ENCODE assay signal across 14 mouse cellular contexts in genomic region chr4:31768026-31768626, GRCm38 (mm10).
DNase-seq lines count a peak whose midpoint lies in the region; ATAC-seq and TF ChIP-seq lines count a peak whose summit lies in the region.
"Had no signal": no experiment of that assay in that cellular context is flagged by ENCODE, and none has a peak within 500 bp of the region (broad histone marks: within the 10 kb centered on the region; RNA-seq: fewer than 3 reads in every experiment).

No protein-coding gene starts in this region.

- no peak for TF ChIP-seq EP300 in stomach, postnatal 0 days (optimal IDR thresholded peaks at IDR 0.05)

- H3K9me3 ChIP-seq in stomach, embryonic 14.5 days (ENCODE audit: control insufficient read depth, low read depth, low read length): no peaks in the 10 kb centered on the region
- H3K9me3 ChIP-seq in stomach, postnatal 0 days (ENCODE audit: control insufficient read depth, low read length): no peaks in the 10 kb centered on the region
- no peaks in the 10 kb centered on the region for H3K9me3 ChIP-seq in kidney, postnatal 0 days (replicated peaks; ENCODE audit: low read length)
- H3K9me3 ChIP-seq in stomach, embryonic 16.5 days (replicated peaks; ENCODE audit: control insufficient read depth, low read length): no peaks in the 10 kb centered on the region
- H3K9me3 ChIP-seq: heart, embryonic 12.5 days; midbrain, embryonic 15.5 days had no signal

- H3K27me3 ChIP-seq in stomach, embryonic 14.5 days (ENCODE audit: control insufficient read depth, insufficient read depth, low read length): no peaks in the 10 kb centered on the region
- no peaks in the 10 kb centered on the region for H3K27me3 ChIP-seq in stomach, postnatal 0 days (ENCODE audit: control insufficient read depth, insufficient read depth, low read length)
- no peaks in the 10 kb centered on the region for H3K27me3 ChIP-seq in kidney, postnatal 0 days (ENCODE audit: insufficient read depth, low read length)
- H3K27me3 ChIP-seq in stomach, embryonic 16.5 days (ENCODE audit: control insufficient read depth, insufficient read depth, low read length): no peaks in the 10 kb centered on the region
- H3K27me3 ChIP-seq: heart, embryonic 12.5 days; midbrain, embryonic 15.5 days had no signal

- H3K4me1 ChIP-seq in stomach, embryonic 14.5 days (ENCODE audit: control insufficient read depth, insufficient read depth, low read length): peaks cover 6% of the 10 kb centered on the region; the same call in 1 of the 2 replicates
- no peaks in the 10 kb centered on the region for H3K4me1 ChIP-seq in stomach, postnatal 0 days (replicated peaks; ENCODE audit: control insufficient read depth, insufficient read depth)
- no peaks in the 10 kb centered on the region for H3K4me1 ChIP-seq in kidney, postnatal 0 days (replicated peaks; ENCODE audit: insufficient read depth, low read length)
- no peaks in the 10 kb centered on the region for H3K4me1 ChIP-seq in stomach, embryonic 16.5 days (ENCODE audit: control insufficient read depth, insufficient read depth, low read length)
- H3K4me1 ChIP-seq: heart, embryonic 12.5 days; midbrain, embryonic 15.5 days had no signal

- peak; percentile 3 for DNase-seq in kidney, adult 9 months
- no peak for DNase-seq in kidney, adult 8-10 months
- no peak for DNase-seq in stomach, postnatal 0 days (ENCODE audit: low spot score)
- peak; percentile 67 for DNase-seq in kidney, postnatal 0 days (ENCODE audit: low spot score)
- no peak for DNase-seq in left cerebral cortex, postnatal 25 days (ENCODE audit: low spot score in 2 of 2)
- no peak for DNase-seq in spleen, postnatal 4 days (ENCODE audit: low spot score in 2 of 2)
- DNase-seq: adrenal gland, postnatal 14 days; cerebellum, adult 9-11 months; thymus, postnatal 14 days had no signal

- no peak overlapping the region for H3K9ac ChIP-seq in stomach, embryonic 14.5 days (replicated peaks; ENCODE audit: low read depth, low read length)
- no peak overlapping the region for H3K9ac ChIP-seq in stomach, postnatal 0 days (ENCODE audit: low read length)
- no peak overlapping the region for H3K9ac ChIP-seq in kidney, postnatal 0 days (ENCODE audit: low read depth, low read length)
- no peak overlapping the region for H3K9ac ChIP-seq in stomach, embryonic 16.5 days (ENCODE audit: low read length)
- H3K9ac ChIP-seq: heart, embryonic 12.5 days; midbrain, embryonic 15.5 days had no signal

- 32% methylated on average over 6 of the region's 6 CpGs for WGBS in stomach, embryonic 14.5 days
- WGBS in stomach, postnatal 0 days: 26% methylated on average over 6 of the region's 6 CpGs
- WGBS in kidney, postnatal 0 days: 55% methylated on average over 6 of the region's 6 CpGs
- 27% methylated on average over 6 of the region's 6 CpGs for WGBS in stomach, embryonic 16.5 days

- no peaks in the 10 kb centered on the region for H3K36me3 ChIP-seq in stomach, embryonic 14.5 days (ENCODE audit: control insufficient read depth, insufficient read depth, low read length)
- no peaks in the 10 kb centered on the region for H3K36me3 ChIP-seq in stomach, postnatal 0 days (ENCODE audit: control insufficient read depth, insufficient read depth, low read length)
- H3K36me3 ChIP-seq in kidney, postnatal 0 days (ENCODE audit: insufficient read depth, low read length): no peaks in the 10 kb centered on the region
- H3K36me3 ChIP-seq in stomach, embryonic 16.5 days (ENCODE audit: control insufficient read depth, insufficient read depth, low read length): no peaks in the 10 kb centered on the region
- H3K36me3 ChIP-seq: heart, embryonic 12.5 days; midbrain, embryonic 15.5 days had no signal

- H3K4me3 ChIP-seq in stomach, embryonic 14.5 days (ENCODE audit: low read depth, low read length): no peak overlapping the region
- no peak overlapping the region for H3K4me3 ChIP-seq in stomach, postnatal 0 days (ENCODE audit: low read depth, low read length)
- no peak overlapping the region for H3K4me3 ChIP-seq in kidney, postnatal 0 days (replicated peaks; ENCODE audit: low read depth, low read length)
- no peak overlapping the region for H3K4me3 ChIP-seq in stomach, embryonic 16.5 days (replicated peaks; ENCODE audit: low read length)
- H3K4me3 ChIP-seq: heart, embryonic 12.5 days; midbrain, embryonic 15.5 days had no signal

- peak; percentile 80; the same call in 1 of the 2 replicates for ATAC-seq in stomach, embryonic 14.5 days (ENCODE audit: insufficient number of reproducible peaks, insufficient read depth, low FRiP score, low read depth)
- ATAC-seq in stomach, postnatal 0 days (ENCODE audit: low FRiP score, low TSS enrichment): no peak; the same call in 1 of the 2 replicates
- no peak for ATAC-seq in kidney, postnatal 0 days (replicated peaks; ENCODE audit: low FRiP score, low read depth)
- ATAC-seq in stomach, embryonic 16.5 days (ENCODE audit: insufficient read depth, low FRiP score): peak; percentile 63; the same call in 1 of the 2 replicates
- ATAC-seq: midbrain, embryonic 15.5 days had no signal

- H3K27ac ChIP-seq in stomach, embryonic 14.5 days (ENCODE audit: low read length): no peak overlapping the region
- H3K27ac ChIP-seq in stomach, postnatal 0 days (replicated peaks): no peak overlapping the region
- H3K27ac ChIP-seq in kidney, postnatal 0 days: no peak overlapping the region
- peak overlapping the region; percentile 43; the same call in 1 of the 2 replicates for H3K27ac ChIP-seq in stomach, embryonic 16.5 days (ENCODE audit: low read length)
- H3K27ac ChIP-seq: midbrain, embryonic 15.5 days had no signal

- no peak overlapping the region for H3K4me2 ChIP-seq in stomach, embryonic 14.5 days (replicated peaks; ENCODE audit: low read depth, low read length)
- H3K4me2 ChIP-seq in stomach, postnatal 0 days (replicated peaks; ENCODE audit: low read depth): no peak overlapping the region
- H3K4me2 ChIP-seq in kidney, postnatal 0 days (ENCODE audit: low read length): no peak overlapping the region
- H3K4me2 ChIP-seq in stomach, embryonic 16.5 days (ENCODE audit: low read depth, low read length): no peak overlapping the region
- H3K4me2 ChIP-seq: heart, embryonic 12.5 days; liver, embryonic 11.5 days; midbrain, embryonic 15.5 days had no signal

- TF ChIP-seq CTCF in stomach, postnatal 0 days (IDR thresholded peaks at IDR 0.05; ENCODE audit: low read depth): no peak
- TF ChIP-seq CTCF in kidney, postnatal 0 days (IDR thresholded peaks at IDR 0.05; ENCODE audit: low read depth): no peak

- intact Hi-C loops in left cerebral cortex, postnatal 25 days (cut with DNase I): no loop called here

Comparison
In these comparisons a context has a peak if more than half of its experiments do, and no peak if none do; other contexts are left out.
1. DNase-seq: peak in kidney, adult 9 months (single experiment) and kidney, postnatal 0 days (single experiment); none in kidney, adult 8-10 months (0 of 2), stomach, postnatal 0 days (single experiment), left cerebral cortex, postnatal 25 days (0 of 2) and spleen, postnatal 4 days (0 of 2).
2. ATAC-seq: peak in stomach, embryonic 14.5 days (single experiment) and stomach, embryonic 16.5 days (single experiment); none in stomach, postnatal 0 days (single experiment) and kidney, postnatal 0 days (single experiment).